Mouse (Mus musculus) midbrain, embryonic 15.5 days (tissue): ENCODE results near the gene Slc2a13. TPM values are rescaled to one million over a fixed set of nuclear protein-coding genes. Genes with fewer than 3 reads are reported as not detected.

ENCODE experiments used
- ATAC-seq: fragments of 200-750 bp; cut with Nextera tagmentation; replicated peaks from 2 replicates; pipeline ENCODE4 v1.8.0; 2017; ENCODE audit warnings: moderate TSS enrichment
- H3K27ac ChIP-seq: fragments of 300-500 bp; sonication (generic); 2 replicates; pipeline ENCODE4 v1.5.1; 2015; ENCODE audit warnings: mild to moderate bottlenecking, inconsistent platforms
- H3K27me3 ChIP-seq: fragments of 300-500 bp; sonication (generic); replicated peaks from 2 replicates; pipeline ENCODE4 v1.6.1; 2015; ENCODE audit warnings: inconsistent platforms
- H3K36me3 ChIP-seq: fragments of 300-500 bp; sonication (generic); replicated peaks from 2 replicates; pipeline ENCODE4 v1.6.1; 2015; ENCODE audit warnings: inconsistent platforms
- H3K4me1 ChIP-seq: fragments of 300-500 bp; sonication (generic); 2 replicates; pipeline ENCODE4 v1.6.1; 2015; ENCODE audit warnings: inconsistent platforms
- H3K4me2 ChIP-seq: fragments of 300-500 bp; sonication (generic); 2 replicates; pipeline ENCODE4 v1.6.1; 2015; ENCODE audit warnings: inconsistent platforms, mild to moderate bottlenecking, moderate library complexity
- H3K4me3 ChIP-seq: fragments of 300-500 bp; sonication (generic); 2 replicates; pipeline ENCODE4 v1.5.1; 2015; ENCODE audit warnings: mild to moderate bottlenecking, inconsistent platforms
- H3K9ac ChIP-seq: fragments of 300-500 bp; sonication (generic); 2 replicates; pipeline ENCODE4 v1.6.1; 2015; ENCODE audit warnings: mild to moderate bottlenecking, inconsistent platforms
- H3K9me3 ChIP-seq: fragments of 300-500 bp; sonication (generic); 2 replicates; pipeline ENCODE4 v1.6.1; 2016; ENCODE audit warnings: inconsistent platforms
- WGBS: fragments of 180-500 bp; shearing (Covaris S2); methylation state at CpG from one replicate; pipeline ENCODE4 v1.1.7; 2015; ENCODE audit warnings: mixed read lengths; 5-methylcytosine and 5-hydroxymethylcytosine counted together
- polyA plus RNA-seq: library from polyadenylated mRNA; unstranded; fragments of >200 nt; fragmentation: Nextera tagmentation; extraction: Ambion mirVana; gene quantifications from 2 replicates; pipeline ENCODE4 v1.2.1, GENCODE M21; 2015

Gene Slc2a13
- polyA plus RNA-seq, 1 experiment from 2014 or later: 3.7 TPM

DNA sequence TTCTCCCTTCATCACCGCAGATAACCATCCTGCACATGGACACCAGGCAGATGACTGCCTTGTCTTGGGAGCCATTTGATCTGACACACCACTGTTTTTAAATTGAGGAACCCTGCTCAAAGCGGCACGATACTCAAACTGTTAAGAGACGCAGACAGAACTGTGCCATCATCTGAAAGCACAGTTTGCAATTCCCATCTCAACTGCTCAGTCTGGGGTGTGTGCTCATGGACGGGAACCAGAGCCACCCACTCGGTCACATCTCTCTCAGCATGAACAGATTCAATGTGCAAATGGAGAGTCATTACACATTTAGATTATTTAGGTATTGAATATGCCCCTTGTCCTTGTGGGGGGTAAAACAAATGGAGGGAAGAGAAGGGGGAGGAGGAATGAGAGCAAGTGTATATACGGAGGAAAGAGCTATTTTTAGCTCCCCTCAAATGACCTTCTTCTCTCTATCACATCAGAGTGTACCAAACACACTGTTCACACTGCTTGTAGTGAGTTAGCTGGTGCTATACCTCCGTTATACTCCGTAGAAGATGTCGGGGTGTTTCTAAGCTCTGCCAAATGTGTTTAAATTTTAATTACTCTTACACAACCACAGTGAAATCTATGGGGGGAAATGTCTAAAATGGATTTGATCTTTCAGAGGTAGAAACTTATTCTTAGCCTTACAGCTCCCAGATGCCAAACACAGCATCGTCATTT is 203.2 kb downstream of the Slc2a13 start:
- H3K4me1 ChIP-seq: peaks cover 25% of the 10 kb centered on the region
- no peaks in the 10 kb centered on the region for H3K27me3 ChIP-seq
- no peaks in the 10 kb centered on the region for H3K36me3 ChIP-seq
- no peak overlapping the region for H3K4me3 ChIP-seq
- no peak overlapping the region for H3K4me2 ChIP-seq
- 70% methylated on average over 11 of the region's 11 CpGs for WGBS
- no peaks in the 10 kb centered on the region for H3K9me3 ChIP-seq
- no peak overlapping the region for H3K27ac ChIP-seq
- no peak for ATAC-seq
- H3K9ac ChIP-seq: no peak overlapping the region

DNA sequence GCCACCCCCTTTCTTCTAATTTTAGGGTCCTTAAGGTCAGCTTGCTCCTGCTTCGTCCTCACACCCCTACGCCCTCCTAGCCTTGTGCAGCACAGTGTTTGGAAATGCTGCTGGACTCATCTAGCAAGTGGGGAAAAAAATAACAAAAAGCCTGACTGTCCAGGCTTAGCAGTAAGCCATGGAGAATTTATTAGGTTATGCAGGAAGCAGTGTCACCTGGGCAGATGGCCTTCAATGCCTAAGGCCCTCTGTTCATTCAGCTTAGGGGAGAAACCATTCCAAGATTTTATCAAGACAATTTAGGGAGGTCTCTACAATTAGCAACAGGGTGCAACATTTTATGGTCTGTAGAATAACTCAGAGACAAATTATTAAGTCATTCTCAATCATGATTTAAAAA is 212.6 kb downstream of the Slc2a13 start:
- Histone ChIP-seq H3K9ac (no peak overlapping the region), H3K4me1 (peaks cover 3% of the 10 kb centered on the region; the same call in 1 of the 2 replicates), H3K27me3 (no peaks in the 10 kb centered on the region), H3K4me2 (no peak overlapping the region), H3K36me3 (no peaks in the 10 kb centered on the region), H3K27ac (no peak overlapping the region), H3K4me3 (no peak overlapping the region), H3K9me3 (no peaks in the 10 kb centered on the region)
- ATAC-seq: no peak
- WGBS: 88% methylated on average over 2 of the region's 2 CpGs

DNA sequence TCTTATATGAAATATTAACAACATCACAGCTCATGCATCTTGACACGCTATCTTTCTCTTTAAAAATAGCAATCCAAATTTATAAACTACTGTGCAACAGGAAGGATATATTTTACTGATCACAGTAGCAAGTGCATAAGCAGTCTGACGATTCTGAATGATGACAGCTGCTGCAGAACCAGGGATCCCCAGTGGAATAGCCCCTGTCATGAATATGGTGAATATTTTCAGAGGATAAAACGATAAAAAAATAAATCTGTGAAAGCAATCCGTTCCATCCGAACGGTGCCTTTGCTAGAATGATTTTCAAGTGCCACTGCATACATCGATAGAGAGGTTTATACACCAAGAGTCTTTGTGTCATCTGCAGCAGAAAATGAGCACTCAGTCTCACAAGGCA is 222.1 kb downstream of the Slc2a13 start:
- ATAC-seq: no peak
- H3K9me3 ChIP-seq: no peaks in the 10 kb centered on the region
- peak overlapping the region; percentile 62 for H3K27ac ChIP-seq
- no peaks in the 10 kb centered on the region for H3K36me3 ChIP-seq
- no peak overlapping the region; the same call in 1 of the 2 replicates for H3K9ac ChIP-seq
- no peak overlapping the region for H3K4me3 ChIP-seq
- H3K27me3 ChIP-seq: no peaks in the 10 kb centered on the region
- 0 out of 2 replicates have a peak overlapping the region, but pooled peaks have one; percentile 12 for H3K4me2 ChIP-seq
- 54% methylated on average over 7 of the region's 7 CpGs for WGBS
- H3K4me1 ChIP-seq: no peaks in the 10 kb centered on the region

DNA sequence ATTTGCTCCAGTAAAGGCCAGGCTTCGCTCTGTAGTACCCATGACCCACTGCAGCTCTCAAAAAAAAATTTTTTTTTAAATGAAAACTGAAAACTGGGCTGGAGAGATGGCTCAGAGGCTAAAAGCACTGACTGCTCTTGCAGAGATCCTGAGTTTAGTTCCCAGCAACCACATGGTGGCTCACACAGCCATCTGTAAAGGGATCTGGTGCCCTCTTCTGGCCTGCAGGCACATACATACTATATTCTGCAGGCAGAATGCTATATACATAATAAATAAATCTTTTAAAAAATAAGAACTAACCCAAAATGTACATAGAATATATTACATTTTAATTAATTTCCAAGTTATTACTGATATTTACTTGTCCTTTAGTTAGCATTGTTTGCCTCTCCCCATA is 234.7 kb downstream of the Slc2a13 start:
- ATAC-seq: no peak
- 76% methylated on average over 1 of the region's 1 CpGs for WGBS

DNA sequence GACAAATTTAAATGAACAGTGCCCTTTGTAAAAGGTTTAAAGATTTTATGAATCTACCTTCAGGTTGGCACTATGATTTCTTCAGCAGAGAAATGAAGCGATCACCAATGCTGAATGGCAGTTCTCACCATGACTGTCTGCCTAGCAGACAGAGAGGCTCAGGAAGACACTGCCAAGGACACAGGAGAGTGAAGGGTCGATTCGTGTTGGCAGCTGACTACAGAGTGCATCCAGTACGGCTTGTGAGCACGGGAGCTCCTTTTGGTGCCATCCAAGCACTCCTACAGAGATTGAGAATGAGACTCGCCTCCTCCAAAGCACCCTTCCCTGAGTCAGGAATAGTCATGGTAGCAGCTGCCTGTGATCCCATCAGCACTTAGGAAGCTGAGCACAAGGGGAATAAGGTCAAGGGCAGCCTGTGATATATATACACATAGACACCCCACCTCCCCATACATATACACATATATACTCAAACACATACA is 238.6 kb downstream of the Slc2a13 start:
- Histone ChIP-seq H3K9ac (no peak overlapping the region), H3K4me1 (no peaks in the 10 kb centered on the region), H3K27ac (no peak overlapping the region), H3K9me3 (no peaks in the 10 kb centered on the region), H3K4me3 (no peak overlapping the region), H3K27me3 (no peaks in the 10 kb centered on the region), H3K4me2 (no peak overlapping the region), H3K36me3 (no peaks in the 10 kb centered on the region)
- ATAC-seq: no peak
- 88% methylated on average over 6 of the region's 6 CpGs for WGBS

More for the DNA sequence above, 234.7 kb downstream of the Slc2a13 start:
- Histone ChIP-seq H3K4me1 (no peaks in the 10 kb centered on the region), H3K4me2 (no peak overlapping the region), H3K9me3 (no peaks in the 10 kb centered on the region), H3K27me3 (no peaks in the 10 kb centered on the region), H3K9ac (no peak overlapping the region), H3K27ac (no peak overlapping the region), H3K36me3 (no peaks in the 10 kb centered on the region), H3K4me3 (no peak overlapping the region)

DNA sequence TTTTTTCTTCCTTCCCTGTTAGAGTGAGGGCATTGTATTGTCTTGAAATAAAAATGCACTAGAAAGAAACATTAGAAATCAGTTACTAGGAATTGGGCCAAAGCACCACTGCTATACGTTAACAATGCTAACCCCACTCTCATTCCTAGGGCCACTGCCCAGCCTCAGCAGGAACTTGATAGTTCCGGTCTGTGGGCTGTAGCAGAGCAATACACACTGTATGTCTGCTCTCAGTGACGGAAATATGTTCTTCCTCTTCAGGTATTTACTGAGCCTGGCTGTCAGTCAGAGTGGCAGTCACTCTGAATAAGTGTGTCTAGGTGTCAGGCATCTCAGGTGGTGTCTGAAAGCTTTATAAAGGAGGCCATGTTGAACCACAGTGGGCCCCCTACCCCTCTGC is 245.3 kb downstream of the Slc2a13 start:
- Histone ChIP-seq H3K27me3 (no peaks in the 10 kb centered on the region), H3K4me3 (no peak overlapping the region), H3K36me3 (no peaks in the 10 kb centered on the region), H3K4me2 (no peak overlapping the region), H3K27ac (no peak overlapping the region), H3K4me1 (0 out of 2 replicates have a peak, but pooled peaks cover 3% of the 10 kb centered on the region), H3K9ac (no peak overlapping the region), H3K9me3 (no peaks in the 10 kb centered on the region)
- no peak for ATAC-seq
- 67% methylated on average over 3 of the region's 3 CpGs for WGBS

DNA sequence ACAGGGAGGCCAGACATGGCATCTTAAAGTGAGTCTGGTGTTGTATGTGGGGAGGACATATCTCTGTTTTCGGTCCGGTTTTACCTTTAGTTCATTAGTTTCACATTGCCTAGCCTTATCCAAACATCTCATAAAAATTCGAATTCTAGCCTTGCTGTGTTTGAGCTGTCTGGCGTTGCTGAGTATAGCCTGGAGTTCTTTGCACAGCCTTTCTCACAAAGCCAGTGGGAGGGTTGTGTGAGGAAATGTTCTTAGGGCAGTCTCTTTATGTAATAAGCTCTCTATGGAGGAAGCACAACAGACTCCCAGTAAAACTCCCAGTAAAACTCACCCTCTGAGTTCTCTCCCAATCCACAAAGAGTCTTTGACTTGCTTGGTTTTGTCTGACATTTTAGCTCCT is 246.0 kb downstream of the Slc2a13 start:
- 67% methylated on average over 4 of the region's 4 CpGs for WGBS
- no peaks in the 10 kb centered on the region for H3K9me3 ChIP-seq
- no peak overlapping the region for H3K27ac ChIP-seq
- H3K9ac ChIP-seq: no peak overlapping the region
- no peak overlapping the region for H3K4me3 ChIP-seq
- no peak overlapping the region for H3K4me2 ChIP-seq
- no peaks in the 10 kb centered on the region for H3K36me3 ChIP-seq
- no peaks in the 10 kb centered on the region for H3K27me3 ChIP-seq
- 0 out of 2 replicates have a peak, but pooled peaks cover 3% of the 10 kb centered on the region for H3K4me1 ChIP-seq
- ATAC-seq: no peak

DNA sequence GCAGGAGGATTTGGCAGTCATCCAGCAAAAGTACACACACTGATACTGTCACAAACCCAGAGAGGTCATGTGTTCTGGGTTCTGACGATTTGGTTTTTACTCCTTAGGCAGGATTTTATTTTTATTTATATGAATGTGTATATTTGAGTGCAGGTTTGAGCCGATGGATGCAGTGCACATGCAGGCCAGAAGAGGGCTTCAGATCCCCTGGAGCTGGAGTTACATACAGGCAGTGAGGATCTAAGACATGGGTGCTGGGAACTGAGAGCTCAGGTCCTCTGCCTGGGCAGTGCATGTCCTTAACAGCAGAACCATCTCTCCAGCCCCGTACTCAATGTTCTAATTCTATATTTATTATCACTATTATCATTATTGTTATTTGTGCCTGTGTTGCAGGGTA is 253.7 kb downstream of the Slc2a13 start:
- WGBS: 65% methylated on average over 3 of the region's 3 CpGs
- no peak for ATAC-seq
- Histone ChIP-seq H3K4me2 (no peak overlapping the region), H3K36me3 (no peaks in the 10 kb centered on the region), H3K27ac (no peak overlapping the region), H3K4me3 (no peak overlapping the region), H3K4me1 (no peaks in the 10 kb centered on the region), H3K9ac (no peak overlapping the region), H3K9me3 (no peaks in the 10 kb centered on the region), H3K27me3 (no peaks in the 10 kb centered on the region)

DNA sequence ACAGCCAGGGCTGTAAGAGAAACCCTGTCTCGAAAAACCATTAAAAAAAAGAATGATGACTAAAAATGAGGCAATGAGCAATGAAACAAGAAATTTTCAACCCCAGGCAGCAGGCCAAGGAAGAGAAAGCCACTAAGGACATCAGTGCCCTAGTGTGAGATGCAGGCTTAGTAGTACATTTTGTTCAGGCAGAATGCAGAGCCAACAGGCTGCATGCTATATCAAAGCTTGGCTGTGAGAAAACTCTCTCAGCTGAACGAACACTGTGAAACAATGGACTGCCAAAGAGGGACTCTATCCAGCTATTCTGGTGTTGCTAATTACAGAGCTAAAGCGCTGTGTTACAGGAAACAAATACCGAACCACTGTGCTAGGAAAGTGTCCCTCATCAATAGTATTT is 256.1 kb downstream of the Slc2a13 start:
- H3K27ac ChIP-seq: no peak overlapping the region
- no peaks in the 10 kb centered on the region for H3K9me3 ChIP-seq
- no peaks in the 10 kb centered on the region for H3K36me3 ChIP-seq
- H3K9ac ChIP-seq: no peak overlapping the region
- no peaks in the 10 kb centered on the region for H3K27me3 ChIP-seq
- no peak overlapping the region for H3K4me2 ChIP-seq
- WGBS: 64% methylated on average over 4 of the region's 4 CpGs
- ATAC-seq: no peak
- 0 out of 2 replicates have a peak, but pooled peaks cover 2% of the 10 kb centered on the region for H3K4me1 ChIP-seq
- H3K4me3 ChIP-seq: no peak overlapping the region

DNA sequence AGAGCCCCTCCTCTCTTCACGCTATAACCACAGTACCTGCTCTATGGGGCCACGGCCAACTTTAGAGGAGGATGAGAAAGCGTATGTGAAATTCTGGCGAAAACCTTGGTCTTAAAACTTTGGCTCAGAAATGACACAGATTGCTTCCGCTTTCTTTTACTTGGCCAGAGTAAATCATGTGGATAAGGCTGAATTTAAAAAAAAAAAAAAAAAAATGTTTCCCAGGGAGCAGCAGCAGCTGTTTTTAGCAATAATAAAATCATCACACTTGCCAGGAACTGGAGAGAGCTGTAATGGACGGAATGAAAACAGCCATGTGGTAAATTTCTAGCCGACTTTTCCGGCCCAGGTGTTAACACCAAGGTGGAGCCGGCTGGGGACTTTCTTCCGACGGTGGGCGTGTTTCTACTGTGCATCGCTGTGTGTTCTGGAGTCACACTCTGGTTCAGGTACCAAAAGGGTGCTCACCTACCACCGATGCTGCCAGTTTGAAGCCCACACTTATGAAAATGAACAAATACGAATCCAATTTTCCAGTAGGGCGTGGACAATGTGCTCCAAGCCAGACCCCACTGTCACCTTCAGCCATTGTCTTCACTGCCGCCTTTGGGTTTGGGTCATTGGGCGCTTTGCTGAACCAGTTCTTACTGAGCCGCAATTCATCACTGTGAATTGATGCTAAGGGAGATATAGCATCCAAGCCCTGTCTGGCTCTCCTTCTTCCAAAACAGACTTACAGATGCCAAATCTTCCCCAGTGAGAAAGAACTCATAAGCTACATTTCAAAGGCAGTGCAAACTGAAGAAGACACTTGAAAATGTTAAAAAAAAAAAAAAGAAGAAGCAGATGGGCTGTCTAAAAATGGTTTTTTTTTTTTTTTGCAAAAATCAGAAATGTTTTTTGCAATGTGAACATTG is 258.4 kb downstream of the Slc2a13 start:
- WGBS: 73% methylated on average over 19 of the region's 19 CpGs
- no peak for ATAC-seq

DNA sequence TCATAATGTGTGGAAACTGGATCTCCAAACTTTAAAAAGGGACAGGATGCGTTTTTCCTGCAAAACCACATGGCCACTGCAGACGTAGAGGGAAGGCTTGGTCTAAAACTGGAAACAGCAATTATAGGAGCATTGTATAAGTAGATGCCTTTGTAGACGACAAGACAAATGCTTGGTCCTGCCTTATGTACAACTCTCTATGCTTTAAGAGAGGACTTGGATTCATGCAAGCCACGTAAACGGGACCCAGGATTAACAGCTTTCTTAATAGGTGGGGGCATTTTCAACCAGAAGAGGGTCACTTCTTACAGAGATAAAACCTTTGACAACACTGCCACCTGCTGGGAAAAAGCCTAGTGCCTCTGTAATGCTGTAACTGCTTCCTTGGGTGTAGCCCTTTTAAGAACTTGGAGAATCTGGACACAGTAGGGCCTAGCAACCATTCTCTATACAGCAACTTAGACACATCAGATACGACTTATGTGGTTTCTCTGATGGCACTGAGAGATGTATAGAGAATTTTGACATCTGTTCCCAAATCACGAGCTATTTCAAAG is 268.7 kb downstream of the Slc2a13 start:
- Histone ChIP-seq H3K4me1 (no peaks in the 10 kb centered on the region), H3K27ac (no peak overlapping the region), H3K9ac (no peak overlapping the region), H3K27me3 (no peaks in the 10 kb centered on the region), H3K9me3 (no peaks in the 10 kb centered on the region), H3K4me3 (no peak overlapping the region), H3K36me3 (no peaks in the 10 kb centered on the region), H3K4me2 (no peak overlapping the region)
- WGBS: 36% methylated on average over 7 of the region's 7 CpGs
- ATAC-seq: no peak

More for the DNA sequence above, 258.4 kb downstream of the Slc2a13 start:
- Histone ChIP-seq H3K27me3 (no peaks in the 10 kb centered on the region), H3K4me2 (no peak overlapping the region), H3K9ac (no peak overlapping the region), H3K4me1 (0 out of 2 replicates have a peak, but pooled peaks cover 2% of the 10 kb centered on the region), H3K9me3 (no peaks in the 10 kb centered on the region), H3K4me3 (no peak overlapping the region), H3K36me3 (no peaks in the 10 kb centered on the region), H3K27ac (no peak overlapping the region)

DNA sequence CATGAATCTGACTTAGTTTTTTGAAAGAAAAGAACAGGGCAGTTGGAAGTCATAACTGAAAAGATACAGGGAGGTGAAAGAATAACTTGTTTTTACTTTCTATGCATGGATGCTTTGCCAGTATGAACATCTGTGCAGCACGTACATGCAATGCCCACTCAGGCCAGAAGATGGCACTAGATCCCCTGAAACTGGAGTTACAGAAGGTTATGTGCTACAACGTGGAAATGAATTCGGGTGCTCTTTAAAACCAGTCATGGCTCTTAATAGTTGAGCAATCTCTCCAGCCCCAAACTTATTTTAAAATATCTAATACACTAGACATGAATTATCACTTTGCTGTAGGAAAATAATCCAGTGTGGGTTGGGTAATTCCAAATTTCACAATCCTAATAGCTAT is 271.7 kb downstream of the Slc2a13 start:
- ATAC-seq: 0 out of 2 replicates have a peak, but pooled peaks have one; percentile 54
- 9% methylated on average over 3 of the region's 3 CpGs for WGBS
- H3K9ac ChIP-seq: no peak overlapping the region

More for the DNA sequence above, 271.7 kb downstream of the Slc2a13 start:
- no peaks in the 10 kb centered on the region for H3K4me1 ChIP-seq
- no peaks in the 10 kb centered on the region for H3K27me3 ChIP-seq
- H3K9me3 ChIP-seq: no peaks in the 10 kb centered on the region
- no peak overlapping the region for H3K4me2 ChIP-seq
- no peak overlapping the region for H3K4me3 ChIP-seq
- H3K27ac ChIP-seq: no peak overlapping the region
- no peaks in the 10 kb centered on the region for H3K36me3 ChIP-seq
